Mouse (Mus musculus) thymus, adult 2 months (tissue): ENCODE data around the gene Capn7.

Experiments
- CTCF ChIP-seq: fragments of 200-500 bp; IDR thresholded peaks from 2 replicates; pipeline ENCODE4 v1.5.1; 2012; ENCODE audit warnings: mild to moderate bottlenecking, control low read depth, low read length, moderate library complexity, borderline replicate concordance; ENCODE audit not compliant: control insufficient read depth, poor library complexity, insufficient read depth; ENCODE audit errors: extremely low read depth
- POLR2A ChIP-seq: fragments of 200-500 bp; IDR thresholded peaks from 2 replicates; pipeline ENCODE4 v1.6.1; 2012; ENCODE audit warnings: mild to moderate bottlenecking, low read length, control low read depth, moderate library complexity; ENCODE audit not compliant: control insufficient read depth, poor library complexity, insufficient read depth; ENCODE audit errors: extremely low read depth

DNA sequence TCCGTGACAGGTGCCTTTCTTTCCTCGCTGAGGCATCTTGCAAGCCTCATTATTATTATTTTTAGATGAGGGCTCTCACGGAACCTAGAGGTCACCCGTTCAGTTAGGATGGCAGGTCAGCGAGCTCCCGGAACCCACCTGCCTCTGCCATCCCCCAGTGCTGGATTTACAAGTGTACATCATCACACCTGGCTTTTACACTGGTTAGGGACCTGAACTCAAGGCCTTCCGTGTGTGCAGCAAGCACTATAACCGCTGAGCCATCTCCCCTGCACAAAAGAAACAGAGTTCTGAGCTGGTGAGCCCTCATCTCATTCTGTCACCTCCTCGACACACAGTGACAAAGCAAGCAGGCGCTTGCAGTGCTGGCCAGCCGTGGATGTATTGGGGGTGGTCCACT lies 15.3 kb upstream of the Capn7 start:
- TF ChIP-seq CTCF (no peak), POLR2A (no peak)
